Mouse (Mus musculus): Measurements from ENCODE around the gene Cldn3.

Cldn3 gene

GRCm38 (mm10) chr5:135007802-135008571 is 22.0 kb downstream of the Cldn3 start:
- peak; percentile 66 to 73 for DNase-seq

GRCm38 (mm10) chr5:135008671-135009589 is 22.9 kb downstream of the Cldn3 start, which contains the start of gene Abhd11:
Abhd11 (plus strand) TSS chr5:135009152.
- DNase-seq = peak; percentile 100

- DNase-seq = peak; percentile 91 to 95
Measured at GRCm38 (mm10) chr5:135009590-135010319, 23.7 kb downstream of the Cldn3 start.

GRCm38 (mm10) chr5:135010320-135010709 is 24.3 kb downstream of the Cldn3 start:
- DNase-seq = no peak

- no peak for DNase-seq
Measured at GRCm38 (mm10) chr5:135010841-135011743, 25.1 kb downstream of the Cldn3 start.

GRCm38 (mm10) chr5:135011809-135012613 is 26.0 kb downstream of the Cldn3 start:
- DNase-seq = peak in 1 of 2 experiments; percentile 50

- peak; percentile 90 to 91 for DNase-seq
Measured at GRCm38 (mm10) chr5:135012671-135013441, 26.8 kb downstream of the Cldn3 start.

GRCm38 (mm10) chr5:135015497-135015896 is 29.5 kb downstream of the Cldn3 start:
- DNase-seq = peak; percentile 86 to 93

- no peak for DNase-seq
Measured at GRCm38 (mm10) chr5:135016224-135016759, 30.3 kb downstream of the Cldn3 start.

- peak; percentile 94 to 95 for DNase-seq
Measured at GRCm38 (mm10) chr5:135021814-135022213, 35.8 kb downstream of the Cldn3 start.

GRCm38 (mm10) chr5:135023344-135024173 is 37.5 kb downstream of the Cldn3 start, which contains the start of gene Stx1a:
Stx1a (plus strand) TSS chr5:135023482.
- DNase-seq = peak; percentile 87 to 91

- DNase-seq = peak in 1 of 2 experiments; percentile 50
Measured at GRCm38 (mm10) chr5:135024665-135025224, 38.7 kb downstream of the Cldn3 start.

- no peak for DNase-seq
Measured at GRCm38 (mm10) chr5:135025899-135026298, 39.9 kb downstream of the Cldn3 start.

GRCm38 (mm10) chr5:135029007-135029854 is 43.2 kb downstream of the Cldn3 start:
- peak; percentile 65 to 69 for DNase-seq

- DNase-seq = no peak
Measured at GRCm38 (mm10) chr5:135032581-135032980, 46.6 kb downstream of the Cldn3 start.

- DNase-seq = no peak
Measured at GRCm38 (mm10) chr5:135034593-135034992, 48.6 kb downstream of the Cldn3 start.

Data from kidney, postnatal 25 days (tissue).